Mouse (Mus musculus) heart, postnatal 36 days (tissue): ENCODE data around the gene Smtn. TPM values are rescaled to one million over a fixed set of nuclear protein-coding genes. Genes with fewer than 3 reads are reported as not detected.
A peak's percentile ranks its signal among the peaks of the same experiment; 100 is the strongest.

ENCODE experiments used
- DNase-seq, 2 experiments: peaks; one replicate each; pipeline ENCODE4 v3.0.0; 2021 to 2022
- intact Hi-C: fragments of 180-260 bp; cut with DNase I; formaldehyde crosslinking; loops from one replicate; pipeline ENCODE4 v1.15.1; 2025
- total RNA-seq, 2 experiments: library from RNA; stranded (reverse); gene quantifications; 2 replicates each; pipeline ENCODE4 v1.2.3; 2021

Gene Smtn
- total RNA-seq, 2 experiments from 2014 or later = 146 to 153 TPM

DNA sequence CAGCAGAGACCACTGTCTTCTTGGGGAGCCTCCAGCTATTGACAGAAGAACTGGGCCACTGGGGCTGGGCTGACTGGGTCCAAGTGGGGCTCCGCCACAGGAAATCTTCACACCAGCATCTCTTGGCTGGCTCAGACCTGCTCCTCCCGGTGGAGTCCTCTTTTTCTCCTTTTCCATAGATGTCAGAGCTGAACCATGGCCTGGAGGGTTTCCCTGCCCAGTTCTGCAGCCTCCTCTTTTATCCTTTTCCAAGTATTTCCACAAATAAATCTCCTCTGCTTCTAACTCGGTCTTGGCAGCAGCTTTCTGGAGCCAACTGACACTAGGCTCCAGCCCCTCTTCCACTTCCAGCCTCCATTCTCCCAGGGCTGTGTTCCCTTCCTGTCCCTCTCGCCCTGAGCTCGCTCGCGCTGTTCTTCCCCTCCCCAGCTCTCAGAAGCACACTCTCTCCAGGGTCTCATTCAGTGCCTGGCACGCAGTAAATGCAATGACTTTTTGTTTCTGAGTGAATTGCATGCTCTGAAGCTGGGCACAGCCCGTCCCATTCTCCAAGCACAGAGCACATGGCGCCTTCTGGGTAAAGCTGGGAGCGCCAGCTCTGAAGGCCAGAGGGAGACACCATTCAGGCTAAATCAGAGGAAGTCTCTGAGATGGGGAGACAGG lies 56.3 kb downstream of the Smtn start:
- no peak for DNase-seq
- intact Hi-C loops = no loop called here

DNA sequence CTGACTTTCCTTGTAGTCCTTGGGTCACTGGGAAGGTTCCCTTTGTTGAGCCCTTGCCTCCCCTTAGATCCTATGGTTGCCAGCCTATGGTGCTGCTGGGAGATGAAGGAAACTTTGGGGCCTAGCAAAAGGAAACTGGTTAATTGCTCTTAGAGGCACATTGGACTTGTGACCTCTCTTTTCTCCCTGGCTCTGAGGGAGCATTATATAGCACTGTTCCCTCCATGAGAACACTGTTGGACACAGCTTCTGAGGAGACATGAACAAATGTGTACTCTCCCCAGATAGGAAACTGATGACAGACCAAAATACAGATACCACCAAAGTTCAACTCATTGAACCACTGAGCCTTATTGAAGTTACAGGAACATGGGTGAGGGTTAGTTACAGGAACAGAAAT lies 64.9 kb downstream of the Smtn start:
- DNase-seq = no peak
- intact Hi-C loops = no loop called here

DNA sequence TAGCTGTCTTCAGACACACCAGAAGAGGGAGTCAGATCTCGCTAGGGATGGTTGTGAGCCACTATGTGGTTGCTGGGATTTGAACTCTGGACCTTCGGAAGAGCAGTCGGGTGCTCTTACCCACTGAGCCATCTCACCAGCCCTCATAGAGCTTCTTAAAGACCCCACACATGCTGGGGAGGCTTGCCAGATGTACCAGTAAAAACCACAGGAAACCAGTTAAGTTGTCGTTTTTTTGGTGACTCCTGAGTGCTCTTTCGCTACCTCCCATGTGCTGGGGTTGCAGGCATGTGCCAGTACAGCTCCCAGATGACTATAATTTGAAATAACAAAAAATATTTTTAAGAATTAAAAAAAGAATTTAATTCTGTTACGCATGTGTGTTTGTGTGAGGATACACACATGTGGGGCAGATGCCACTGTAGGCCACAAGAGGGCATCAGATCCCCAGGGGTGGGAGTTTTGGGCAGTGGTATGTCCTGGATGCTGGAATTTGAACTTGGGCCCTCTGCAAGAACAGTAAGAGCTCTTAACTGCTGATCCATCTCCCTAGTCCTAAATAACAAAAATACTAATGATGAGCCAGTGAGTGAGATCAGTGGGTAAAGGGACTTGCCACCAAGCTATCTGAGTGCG lies 65.8 kb downstream of the Smtn start:
- peak in 1 of 2 experiments; percentile 29 for DNase-seq
- intact Hi-C loops = no loop called here

DNA sequence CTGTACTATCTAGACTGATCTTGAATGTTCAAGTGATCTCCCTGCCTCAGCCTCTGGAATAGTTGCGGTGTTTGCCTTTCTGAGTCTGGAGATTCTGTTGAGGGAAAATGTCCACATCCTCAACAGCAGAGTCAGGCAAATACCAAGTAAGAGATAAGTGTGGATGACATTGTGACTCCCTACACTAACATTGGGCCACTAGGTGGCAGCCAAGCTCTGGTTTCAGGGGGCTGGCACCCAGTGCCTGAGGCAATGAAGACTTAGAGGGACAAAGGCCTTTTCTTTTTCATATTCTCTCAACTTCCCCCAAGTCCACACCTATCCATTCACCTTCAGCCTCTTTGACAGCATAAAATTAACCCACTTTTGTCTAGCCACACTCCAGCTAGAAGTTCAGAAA lies 67.9 kb downstream of the Smtn start:
- intact Hi-C loops = loop anchor here (1.0 to 2.0 kb wide), 4 partner anchors 42 to 314 kb away; partner anchors contain the start of gene Selenom
- peak; percentile 86 to 91 for DNase-seq

DNA sequence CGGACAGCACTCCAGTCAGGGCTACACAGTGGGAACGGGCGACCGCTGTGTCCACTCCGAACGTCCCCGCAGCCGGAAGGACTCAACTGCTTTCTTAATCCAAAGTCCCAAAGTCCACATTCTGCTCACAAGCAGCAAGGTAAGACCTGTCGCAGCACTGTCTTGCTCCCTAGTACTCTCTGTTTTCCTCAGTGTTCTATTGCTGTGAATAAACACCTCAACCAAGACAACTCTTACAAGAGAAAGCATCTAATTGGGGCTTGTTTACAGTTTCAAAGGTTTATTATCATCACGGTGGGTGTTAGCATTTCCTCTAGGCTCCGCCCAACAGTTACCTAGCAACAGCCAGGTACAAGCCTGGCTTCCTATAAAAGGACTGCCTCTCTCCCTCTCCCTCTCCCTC lies 69.0 kb downstream of the Smtn start:
- intact Hi-C loops = no loop called here
- DNase-seq = no peak

Other genes with a start within 250 kb of the Smtn start
- gene Pik3ip1, start 210.2 kb downstream of the Smtn start, total RNA-seq = 10 to 100 TPM; 49.4 to 66.2 TPM
- gene Limk2, start 131.4 kb downstream of the Smtn start, total RNA-seq = 10 to 100 TPM; 17.6 to 24.8 TPM
- gene Rnf185, start 88.2 kb downstream of the Smtn start, total RNA-seq = 10 to 100 TPM; 18.6 to 20.3 TPM
- gene Pla2g3, start 52.3 kb downstream of the Smtn start, total RNA-seq = not detected
- gene Inpp5j, start 35.8 kb downstream of the Smtn start, total RNA-seq = 10 to 100 TPM; 15.7 to 25.8 TPM
- gene Selenom, start 25.9 kb downstream of the Smtn start, total RNA-seq = 10 to 100 TPM; 37.6 to 43.8 TPM
- gene Morc2a, start 108.6 kb upstream of the Smtn start, total RNA-seq = 10 to 100 TPM; 18.7 to 22.0 TPM